Mouse (Mus musculus) hindbrain, embryonic 11.5 days (tissue): Measurements from ENCODE around the gene Slc44a1. TPM values are rescaled to one million over a fixed set of nuclear protein-coding genes. Genes with fewer than 3 reads are reported as not detected.

Source experiments
- ATAC-seq: fragments of 200-750 bp; cut with Nextera tagmentation; 2 replicates; pipeline ENCODE4 v1.8.0; 2017; ENCODE audit warnings: mild to moderate bottlenecking, moderate TSS enrichment, moderate library complexity; ENCODE audit not compliant: low FRiP score
- DNase-seq: peaks from one replicate; pipeline ENCODE4 v3.0.0-alpha.2; 2015; ENCODE audit warnings: low spot score
- H3K27ac ChIP-seq: fragments of 300-500 bp; sonication (generic); 2 replicates; pipeline ENCODE4 v1.5.1; 2014; ENCODE audit warnings: mild to moderate bottlenecking, low read depth, low read length
- H3K27me3 ChIP-seq: fragments of 300-500 bp; sonication (generic); 2 replicates; pipeline ENCODE4 v1.6.1; 2014; ENCODE audit warnings: mild to moderate bottlenecking, low read length, moderate library complexity, mixed read lengths; ENCODE audit not compliant: control insufficient read depth, insufficient read depth
- H3K36me3 ChIP-seq: fragments of 300-500 bp; sonication (generic); 2 replicates; pipeline ENCODE4 v1.6.1; 2014; ENCODE audit warnings: mild to moderate bottlenecking, low read length, moderate library complexity, mixed read lengths; ENCODE audit not compliant: control insufficient read depth, insufficient read depth
- H3K4me1 ChIP-seq: fragments of 300-500 bp; sonication (generic); replicated peaks from 2 replicates; pipeline ENCODE4 v1.6.1; 2014; ENCODE audit warnings: low read length, mixed read lengths; ENCODE audit not compliant: control insufficient read depth, insufficient read depth
- H3K4me2 ChIP-seq: fragments of 300-500 bp; sonication (generic); replicated peaks from 2 replicates; pipeline ENCODE4 v1.6.1; 2014; ENCODE audit warnings: mild to moderate bottlenecking, low read depth, low read length
- H3K4me3 ChIP-seq: fragments of 300-500 bp; sonication (generic); 2 replicates; pipeline ENCODE4 v1.5.1; 2014; ENCODE audit warnings: low read depth, low read length
- H3K9ac ChIP-seq: fragments of 300-500 bp; sonication (generic); 2 replicates; pipeline ENCODE4 v1.6.1; 2014; ENCODE audit warnings: low read depth, low read length
- H3K9me3 ChIP-seq: fragments of 300-500 bp; sonication (generic); 2 replicates; pipeline ENCODE4 v1.6.1; 2016; ENCODE audit warnings: low read length; ENCODE audit not compliant: control insufficient read depth
- WGBS: fragments of 180-500 bp; shearing (Covaris S2); extraction: QIAGEN DNeasy Blood & Tissue Kit; methylation state at CpG from one replicate; pipeline ENCODE4 v1.1.7; 2014; 5-methylcytosine and 5-hydroxymethylcytosine counted together
- polyA plus RNA-seq: library from polyadenylated mRNA; unstranded; fragments of >200 nt; fragmentation: Nextera tagmentation; extraction: Ambion mirVana; gene quantifications from 2 replicates; pipeline ENCODE4 v1.2.1, GENCODE M21; 2014

Slc44a1 gene
- polyA plus RNA-seq, 1 experiment from 2014 or later = 14.4 TPM

DNA sequence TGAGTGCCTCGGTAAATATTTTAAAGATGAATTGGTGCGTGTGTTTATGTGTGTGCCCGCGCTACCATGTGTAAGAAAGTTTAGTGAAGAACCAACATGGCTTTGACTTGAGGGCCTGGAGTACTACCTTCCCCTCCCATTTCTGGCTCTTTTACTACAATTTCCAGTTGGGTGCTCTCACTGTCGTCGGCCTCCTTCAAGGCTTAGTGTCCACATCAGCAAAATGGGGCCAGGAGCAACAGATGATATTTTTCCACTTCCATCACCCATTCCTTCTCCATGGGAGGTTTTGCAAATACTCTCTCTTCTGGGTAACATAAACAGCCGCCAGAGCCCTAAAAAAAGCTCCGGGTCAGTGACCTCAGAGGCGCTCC lies 590 bp upstream of the Slc44a1 start:
- H3K27ac ChIP-seq = peak overlapping the region; percentile 72
- peak; percentile 26; the same call in 1 of the 2 replicates for ATAC-seq
- peaks cover 3% of the 10 kb centered on the region; the same call in 1 of the 2 replicates for H3K4me1 ChIP-seq
- no peak for DNase-seq
- H3K9me3 ChIP-seq = no peaks in the 10 kb centered on the region
- peak overlapping the region; percentile 58 for H3K9ac ChIP-seq
- H3K4me3 ChIP-seq = peak overlapping the region; percentile 81
- 18% methylated on average over 9 of the region's 9 CpGs for WGBS
- H3K4me2 ChIP-seq = peak overlapping the region; percentile 99
- H3K36me3 ChIP-seq = no peaks in the 10 kb centered on the region
- H3K27me3 ChIP-seq = peaks cover 8% of the 10 kb centered on the region; the same call in 1 of the 2 replicates

DNA sequence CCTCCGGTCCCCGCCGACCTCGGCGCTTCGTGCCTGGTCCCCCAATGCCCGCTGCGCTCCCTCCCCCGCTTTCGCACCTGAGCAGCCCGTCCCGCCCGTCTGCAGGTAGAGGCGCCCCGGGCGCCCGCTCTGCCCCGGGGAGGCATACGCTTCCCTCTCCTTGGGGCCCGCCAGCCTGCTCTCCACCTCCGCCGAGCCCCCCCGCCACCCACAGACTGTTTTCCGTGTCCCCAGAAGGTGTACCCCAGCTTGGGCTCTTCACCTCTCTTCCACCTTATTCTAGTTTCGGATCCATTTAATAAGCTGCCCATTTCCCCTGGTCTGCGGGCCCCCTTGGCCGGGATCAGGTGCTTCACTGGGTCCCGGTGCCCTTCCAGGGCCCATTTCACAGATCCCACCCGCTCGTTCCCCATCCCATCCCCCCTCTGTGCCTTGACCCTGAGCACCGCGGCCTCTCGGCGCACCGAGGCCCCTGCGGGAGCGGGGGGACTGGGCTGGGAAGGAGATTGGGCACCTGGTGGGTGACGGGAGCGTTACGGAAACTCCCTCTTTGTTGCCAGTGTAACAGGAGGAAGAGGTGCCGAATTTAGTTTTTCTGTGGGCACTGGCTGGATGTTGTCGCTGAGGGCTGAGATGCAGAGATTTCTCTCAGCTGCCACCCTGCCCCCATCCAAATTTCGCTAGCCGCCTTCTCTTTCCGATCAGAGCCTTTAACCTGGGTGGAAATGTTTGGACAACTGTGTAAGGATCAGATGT lies 781 bp downstream of the Slc44a1 start:
- under 1% methylated on average over 45 of the region's 45 CpGs for WGBS

GRCm38 (mm10) chr4:53441683-53442082 lies 1.5 kb downstream of the Slc44a1 start:
- no peak overlapping the region for H3K27ac ChIP-seq
- 38% methylated on average over 4 of the region's 4 CpGs for WGBS
- H3K4me2 ChIP-seq = peak overlapping the region; percentile 99; the same call in 1 of the 2 replicates
- peaks cover 8% of the 10 kb centered on the region; the same call in 1 of the 2 replicates for H3K27me3 ChIP-seq
- ATAC-seq (no peak), DNase-seq (no peak)
- H3K9me3 ChIP-seq = no peaks in the 10 kb centered on the region
- peak overlapping the region; percentile 81; the same call in 1 of the 2 replicates for H3K4me3 ChIP-seq
- peaks cover 3% of the 10 kb centered on the region; the same call in 1 of the 2 replicates for H3K4me1 ChIP-seq
- H3K36me3 ChIP-seq = no peaks in the 10 kb centered on the region
- H3K9ac ChIP-seq = no peak overlapping the region

More for the DNA sequence above, 781 bp downstream of the Slc44a1 start:
- H3K27me3 ChIP-seq = peaks cover 8% of the 10 kb centered on the region; the same call in 1 of the 2 replicates
- no peaks in the 10 kb centered on the region for H3K36me3 ChIP-seq
- H3K4me1 ChIP-seq = peaks cover 3% of the 10 kb centered on the region; the same call in 1 of the 2 replicates
- ATAC-seq (peak; percentile 19; the same call in 1 of the 2 replicates), DNase-seq (peak; percentile 48)
- H3K9ac ChIP-seq = peak overlapping the region; percentile 58
- peak overlapping the region; percentile 72 for H3K27ac ChIP-seq
- H3K4me3 ChIP-seq = peak overlapping the region; percentile 81
- H3K9me3 ChIP-seq = no peaks in the 10 kb centered on the region
- H3K4me2 ChIP-seq = peak overlapping the region; percentile 99

GRCm38 (mm10) chr4:53446216-53446615 lies 6.0 kb downstream of the Slc44a1 start:
- WGBS = 83% methylated on average over 3 of the region's 3 CpGs
- ATAC-seq = no peak
- H3K9me3 ChIP-seq = no peaks in the 10 kb centered on the region

DNA sequence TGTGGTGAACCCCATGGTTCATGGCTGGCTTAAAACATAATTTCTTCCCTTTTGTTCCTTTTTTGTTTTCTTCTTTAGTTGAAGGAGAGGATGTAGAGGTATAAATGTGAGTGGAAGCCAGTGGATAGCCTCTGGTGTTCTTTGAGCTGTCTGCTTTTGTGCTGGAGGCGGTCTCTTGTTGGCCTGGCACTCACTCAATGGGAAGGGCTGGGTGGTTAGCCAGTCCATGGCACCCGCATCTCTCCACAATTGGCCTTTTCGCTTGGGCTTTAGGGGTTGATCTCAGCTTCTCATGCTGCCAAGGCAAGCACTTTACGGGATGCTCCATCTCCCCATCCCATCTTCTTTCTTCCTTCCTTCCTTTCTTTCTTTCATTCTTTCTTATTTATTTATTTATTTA lies 7.6 kb downstream of the Slc44a1 start:
- Histone ChIP-seq H3K9me3 (no peaks in the 10 kb centered on the region), H3K9ac (no peak overlapping the region)
- WGBS = 93% methylated on average over 4 of the region's 4 CpGs

More at GRCm38 (mm10) chr4:53446216-53446615, 6.0 kb downstream of the Slc44a1 start:
- H3K27me3 ChIP-seq = peaks cover 2% of the 10 kb centered on the region; the same call in 1 of the 2 replicates
- no peak overlapping the region for H3K4me3 ChIP-seq
- no peaks in the 10 kb centered on the region for H3K36me3 ChIP-seq
- H3K4me2 ChIP-seq = no peak overlapping the region
- H3K27ac ChIP-seq = no peak overlapping the region
- no peaks in the 10 kb centered on the region for H3K4me1 ChIP-seq
- no peak for DNase-seq
- no peak overlapping the region for H3K9ac ChIP-seq

GRCm38 (mm10) chr4:53450736-53451135 lies 10.5 kb downstream of the Slc44a1 start:
- Histone ChIP-seq H3K4me3 (no peak overlapping the region), H3K4me1 (no peaks in the 10 kb centered on the region), H3K27ac (no peak overlapping the region), H3K9ac (no peak overlapping the region), H3K9me3 (no peaks in the 10 kb centered on the region), H3K27me3 (no peaks in the 10 kb centered on the region), H3K4me2 (no peak overlapping the region), H3K36me3 (no peaks in the 10 kb centered on the region)
- WGBS = 90% methylated on average over 7 of the region's 7 CpGs
- no peak for ATAC-seq
- no peak for DNase-seq

More for the DNA sequence above, 7.6 kb downstream of the Slc44a1 start:
- ATAC-seq (no peak), DNase-seq (no peak)
- H3K4me3 ChIP-seq = no peak overlapping the region
- no peak overlapping the region for H3K4me2 ChIP-seq
- no peaks in the 10 kb centered on the region for H3K36me3 ChIP-seq
- H3K27me3 ChIP-seq = no peaks in the 10 kb centered on the region
- H3K27ac ChIP-seq = no peak overlapping the region
- H3K4me1 ChIP-seq = no peaks in the 10 kb centered on the region

- no peak for ATAC-seq
- H3K27ac ChIP-seq = no peak overlapping the region
- no peak overlapping the region for H3K4me3 ChIP-seq
- 73% methylated on average over 4 of the region's 4 CpGs for WGBS
- no peaks in the 10 kb centered on the region for H3K36me3 ChIP-seq
- no peaks in the 10 kb centered on the region for H3K4me1 ChIP-seq
- H3K9ac ChIP-seq = no peak overlapping the region
- no peak overlapping the region for H3K4me2 ChIP-seq
- DNase-seq = no peak
- no peaks in the 10 kb centered on the region for H3K27me3 ChIP-seq
- no peaks in the 10 kb centered on the region for H3K9me3 ChIP-seq
Observed at GRCm38 (mm10) chr4:53451887-53452286, 11.7 kb downstream of the Slc44a1 start.

DNA sequence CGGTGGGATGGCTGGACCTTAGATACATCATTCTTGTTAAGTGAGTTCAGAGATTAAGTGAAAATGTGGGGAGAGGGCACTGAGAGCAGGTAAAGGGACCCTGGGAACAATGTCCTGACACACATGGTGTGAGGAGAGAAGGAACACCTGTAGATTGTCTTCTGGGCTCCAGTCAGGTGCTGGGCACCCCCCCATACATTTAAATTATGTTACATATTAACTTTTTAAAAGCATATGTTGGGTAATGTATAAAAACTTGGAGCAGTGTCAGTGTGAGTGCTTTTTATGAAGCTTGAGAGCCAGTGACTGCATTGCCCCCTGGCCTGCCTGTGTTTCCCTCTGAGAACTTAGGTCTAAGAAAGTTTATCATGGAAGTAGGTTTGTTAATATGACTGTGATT lies 12.2 kb downstream of the Slc44a1 start:
- WGBS = 94% methylated on average over 1 of the region's 1 CpGs
- Histone ChIP-seq H3K4me2 (no peak overlapping the region), H3K4me3 (no peak overlapping the region), H3K27ac (no peak overlapping the region), H3K4me1 (no peaks in the 10 kb centered on the region), H3K27me3 (no peaks in the 10 kb centered on the region), H3K9me3 (no peaks in the 10 kb centered on the region), H3K9ac (no peak overlapping the region), H3K36me3 (no peaks in the 10 kb centered on the region)
- ATAC-seq (no peak), DNase-seq (no peak)
